Mouse (Mus musculus) stomach, embryonic 16.5 days (tissue): Measurements from ENCODE around the gene Zfp688. TPM values are rescaled to one million over a fixed set of nuclear protein-coding genes. Genes with fewer than 3 reads are reported as not detected.
"Not testable (repeated sequence)": the region's sequence is repeated elsewhere in the genome, so short reads cannot be mapped to it uniquely, and the experiment has no call there.

Experiments
- ATAC-seq: fragments of 200-750 bp; cut with Nextera tagmentation; 2 replicates; pipeline ENCODE4 v1.8.0; 2017; ENCODE audit warnings: moderate number of reproducible peaks, moderate TSS enrichment; ENCODE audit not compliant: insufficient read depth, low FRiP score
- H3K27ac ChIP-seq: fragments of 300-500 bp; sonication (generic); 2 replicates; pipeline ENCODE4 v1.5.1; 2014; ENCODE audit warnings: low read length
- H3K27me3 ChIP-seq: fragments of 300-500 bp; sonication (generic); 2 replicates; pipeline ENCODE4 v1.6.1; 2014; ENCODE audit warnings: low read length, control low read depth, mixed read lengths; ENCODE audit not compliant: control insufficient read depth, insufficient read depth
- H3K36me3 ChIP-seq: fragments of 300-500 bp; sonication (generic); 2 replicates; pipeline ENCODE4 v1.6.1; 2014; ENCODE audit warnings: low read length; ENCODE audit not compliant: control insufficient read depth, insufficient read depth
- H3K4me1 ChIP-seq: fragments of 300-500 bp; sonication (generic); 2 replicates; pipeline ENCODE4 v1.6.1; 2014; ENCODE audit warnings: low read length, control low read depth, mixed read lengths; ENCODE audit not compliant: control insufficient read depth, insufficient read depth
- H3K4me2 ChIP-seq: fragments of 300-500 bp; sonication (generic); 2 replicates; pipeline ENCODE4 v1.6.1; 2014; ENCODE audit warnings: low read depth, low read length, mixed read lengths
- H3K4me3 ChIP-seq: fragments of 300-500 bp; sonication (generic); replicated peaks from 2 replicates; pipeline ENCODE4 v1.5.1; 2014; ENCODE audit warnings: mild to moderate bottlenecking, low read length
- H3K9ac ChIP-seq: fragments of 300-500 bp; sonication (generic); 2 replicates; pipeline ENCODE4 v1.6.1; 2014; ENCODE audit warnings: low read length
- H3K9me3 ChIP-seq: fragments of 300-500 bp; sonication (generic); replicated peaks from 2 replicates; pipeline ENCODE4 v1.6.1; 2016; ENCODE audit warnings: low read length, control low read depth; ENCODE audit not compliant: control insufficient read depth
- WGBS: fragments of 180-500 bp; shearing (Covaris S2); extraction: QIAGEN DNeasy Blood & Tissue Kit; methylation state at CpG from one replicate; pipeline ENCODE4 v1.1.7; 2014; 5-methylcytosine and 5-hydroxymethylcytosine counted together
- polyA plus RNA-seq: library from polyadenylated mRNA; unstranded; fragments of >200 nt; fragmentation: Nextera tagmentation; extraction: Ambion mirVana; gene quantifications from 2 replicates; pipeline ENCODE4 v1.2.1, GENCODE M21; 2015

The Zfp688 gene
- polyA plus RNA-seq, 1 experiment from 2014 or later: 21.5 TPM

- not testable (repeated sequence) for H3K4me2 ChIP-seq, H3K9ac ChIP-seq, H3K9me3 ChIP-seq, H3K4me1 ChIP-seq, H3K27me3 ChIP-seq, ATAC-seq, H3K4me3 ChIP-seq, H3K27ac ChIP-seq
- 83% methylated on average over 3 of the region's 3 CpGs for WGBS
- H3K36me3 ChIP-seq: peaks cover 34% of the 10 kb centered on the region
Observed at GRCm38 (mm10) chr7:127458371-127459122, 36.7 kb upstream of the Zfp688 start.

- Histone ChIP-seq H3K4me3 (no peak overlapping the region), H3K4me1 (peaks cover 14% of the 10 kb centered on the region), H3K27me3 (no peaks in the 10 kb centered on the region), H3K36me3 (peaks cover 26% of the 10 kb centered on the region), H3K9me3 (no peaks in the 10 kb centered on the region), H3K4me2 (no peak overlapping the region), H3K27ac (no peak overlapping the region), H3K9ac (no peak overlapping the region)
- WGBS: 86% methylated on average over 7 of the region's 7 CpGs
- ATAC-seq: no peak
Observed at GRCm38 (mm10) chr7:127454905-127455304, 33.0 kb upstream of the Zfp688 start.

- no peaks in the 10 kb centered on the region for H3K9me3 ChIP-seq
- H3K27me3 ChIP-seq: no peaks in the 10 kb centered on the region
- H3K36me3 ChIP-seq: peaks cover 20% of the 10 kb centered on the region
- no peak overlapping the region for H3K4me3 ChIP-seq
- no peak overlapping the region for H3K9ac ChIP-seq
- ATAC-seq: no peak
- peaks cover 19% of the 10 kb centered on the region for H3K4me1 ChIP-seq
- H3K4me2 ChIP-seq: no peak overlapping the region
- H3K27ac ChIP-seq: no peak overlapping the region
- 95% methylated on average over 2 of the region's 2 CpGs for WGBS
Observed at GRCm38 (mm10) chr7:127453056-127453455, 31.2 kb upstream of the Zfp688 start.

GRCm38 (mm10) chr7:127449966-127450365 is 28.1 kb upstream of the Zfp688 start:
- no peaks in the 10 kb centered on the region for H3K27me3 ChIP-seq
- no peak overlapping the region for H3K27ac ChIP-seq
- ATAC-seq: no peak
- H3K36me3 ChIP-seq: peaks cover 12% of the 10 kb centered on the region
- WGBS: 83% methylated on average over 7 of the region's 7 CpGs
- peak overlapping the region; percentile 52 for H3K9ac ChIP-seq
- H3K4me3 ChIP-seq: peak overlapping the region; percentile 91
- peak overlapping the region; percentile 86 for H3K4me2 ChIP-seq
- no peaks in the 10 kb centered on the region for H3K9me3 ChIP-seq
- H3K4me1 ChIP-seq: peaks cover 22% of the 10 kb centered on the region

- WGBS: under 1% methylated on average over 54 of the region's 54 CpGs
- peak within 1 kb of the TSS; percentile 90 for H3K9ac ChIP-seq
- H3K4me1 ChIP-seq: peaks cover 22% of the 10 kb centered on the region
- peak within 1 kb of the TSS; percentile 91 for H3K4me3 ChIP-seq
- peaks cover 21% of the 10 kb centered on the region for H3K36me3 ChIP-seq
- H3K9me3 ChIP-seq: no peaks in the 10 kb centered on the region
- peak within 1 kb of the TSS; percentile 93 for H3K27ac ChIP-seq
- peak; percentile 90 for ATAC-seq
- peak within 1 kb of the TSS; percentile 86 for H3K4me2 ChIP-seq
- no peaks in the 10 kb centered on the region for H3K27me3 ChIP-seq
Observed at GRCm38 (mm10) chr7:127448521-127449300, 26.8 kb upstream of the Zfp688 start, which contains the start of gene Zfp689. Gene Zfp689 (minus strand): TSS chr7:127449158.

GRCm38 (mm10) chr7:127443976-127444375 is 22.1 kb upstream of the Zfp688 start:
- whole genome bisulfite sequencing: 89% methylated on average over 20 of the region's 20 CpGs
- H3K27ac ChIP-seq: no peak overlapping the region
- no peak overlapping the region for H3K4me3 ChIP-seq
- H3K9me3 ChIP-seq: no peaks in the 10 kb centered on the region
- no peaks in the 10 kb centered on the region for H3K27me3 ChIP-seq
- H3K36me3 ChIP-seq: peaks cover 25% of the 10 kb centered on the region
- no peak overlapping the region for H3K4me2 ChIP-seq
- peaks cover 3% of the 10 kb centered on the region; the same call in 1 of the 2 replicates for H3K4me1 ChIP-seq
- no peak for ATAC-seq
- no peak overlapping the region for H3K9ac ChIP-seq

- 85% methylated on average over 3 of the region's 3 CpGs for WGBS
- Histone ChIP-seq H3K9ac (no peak overlapping the region), H3K27ac (no peak overlapping the region), H3K4me1 (no peaks in the 10 kb centered on the region), H3K36me3 (no peaks in the 10 kb centered on the region; the same call in 1 of the 2 replicates), H3K9me3 (peaks cover 6% of the 10 kb centered on the region; the same call in 1 of the 2 replicates), H3K4me2 (no peak overlapping the region), H3K27me3 (no peaks in the 10 kb centered on the region), H3K4me3 (no peak overlapping the region)
- ATAC-seq: no peak
Observed at GRCm38 (mm10) chr7:127437724-127438123, 15.9 kb upstream of the Zfp688 start.

- H3K4me1 ChIP-seq: no peaks in the 10 kb centered on the region
- no peak overlapping the region for H3K4me3 ChIP-seq
- H3K27ac ChIP-seq: no peak overlapping the region
- no peak overlapping the region for H3K9ac ChIP-seq
- no peak overlapping the region for H3K4me2 ChIP-seq
- no peaks in the 10 kb centered on the region for H3K27me3 ChIP-seq
- H3K36me3 ChIP-seq: no peaks in the 10 kb centered on the region
- H3K9me3 ChIP-seq: peaks cover 6% of the 10 kb centered on the region; the same call in 1 of the 2 replicates
- WGBS: 87% methylated on average over 4 of the region's 4 CpGs
- ATAC-seq: no peak
Observed at GRCm38 (mm10) chr7:127435206-127435605, 13.3 kb upstream of the Zfp688 start.

- Histone ChIP-seq H3K4me2 (no peak overlapping the region), H3K27me3 (no peaks in the 10 kb centered on the region), H3K9me3 (no peaks in the 10 kb centered on the region), H3K9ac (no peak overlapping the region), H3K27ac (no peak overlapping the region), H3K4me3 (no peak overlapping the region), H3K4me1 (0 out of 2 replicates have a peak, but pooled peaks cover under 1% of the 10 kb centered on the region), H3K36me3 (no peaks in the 10 kb centered on the region)
- ATAC-seq: no peak
- 67% methylated on average over 3 of the region's 3 CpGs for WGBS
Observed at GRCm38 (mm10) chr7:127426354-127426753, 4.5 kb upstream of the Zfp688 start.
